Mouse (Mus musculus): ENCODE results near the gene Exoc3. TPM values are rescaled to one million over a fixed set of nuclear protein-coding genes. Genes with fewer than 3 reads are reported as not detected.

Exoc3 gene
- 10.2 and 10.6 TPM in 2 replicates for polyA plus RNA-seq (2012; rRNA removed)

DNA sequence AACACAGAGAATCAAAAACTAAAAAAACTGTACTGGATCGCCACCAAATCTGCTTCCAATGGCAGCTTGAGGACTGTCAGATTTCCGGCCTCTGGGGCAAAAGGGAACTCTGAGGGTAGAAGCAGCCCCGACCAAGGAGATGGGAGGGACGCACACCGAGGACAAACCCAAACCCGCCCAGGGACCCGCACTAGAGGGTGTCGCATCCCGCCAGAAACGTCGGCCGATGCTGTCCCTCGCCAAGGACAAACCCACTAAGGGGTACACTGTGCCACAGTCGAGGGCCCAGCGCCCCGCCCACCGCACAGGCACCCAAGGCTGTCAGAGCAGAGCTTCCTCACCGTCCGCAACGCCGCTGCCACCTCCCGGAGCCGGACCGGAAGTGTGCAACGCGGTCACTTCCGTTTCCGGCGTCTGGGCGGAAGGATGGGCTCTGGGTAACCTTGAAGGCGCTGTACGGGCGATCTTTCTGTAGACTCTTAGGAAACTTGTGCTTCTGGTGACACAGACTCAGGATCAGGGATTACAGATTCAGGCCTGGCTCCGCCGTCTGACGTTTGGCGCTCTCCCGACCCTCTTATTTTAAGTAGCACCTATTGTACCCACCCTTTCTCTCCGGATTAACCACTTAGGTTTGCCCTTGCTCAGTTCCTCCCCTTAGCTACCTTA is at the start of gene Exoc3:
Gene Exoc3 (minus strand): TSS at position 416 of the 669 bp plus-strand sequence.

DNA sequence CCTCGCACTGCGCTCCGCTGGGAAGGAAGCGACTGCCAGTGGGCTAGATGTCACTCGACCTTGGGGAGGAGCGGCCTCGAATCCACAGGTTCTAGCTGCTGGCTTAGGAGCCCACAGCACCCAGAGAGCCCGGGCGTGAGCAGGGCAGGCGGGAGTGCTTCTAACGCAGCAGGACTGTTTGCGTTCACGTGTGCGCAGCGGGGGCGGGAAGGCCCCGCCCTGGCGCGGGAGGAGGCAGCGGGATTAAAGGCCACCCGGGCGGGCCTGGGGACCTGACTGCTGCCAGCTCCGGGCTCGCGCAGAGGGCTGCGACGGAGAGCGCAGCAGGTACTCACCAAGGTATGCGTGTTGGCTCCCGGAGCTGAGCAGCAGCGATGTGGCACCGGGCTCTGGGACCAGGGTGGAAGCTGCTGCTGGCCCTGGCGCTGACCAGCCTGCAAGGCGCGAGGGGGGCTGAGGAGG is 87.4 kb downstream of the Exoc3 start, which contains the start of gene Slc9a3:
Gene Slc9a3 (plus strand): TSS at position 317 of the 462 bp plus-strand sequence.

Other genes with a start within 250 kb of the Exoc3 start
- not detected in 2 replicates for gene Zdhhc11, start 244.9 kb downstream of the Exoc3 start, polyA plus RNA-seq (2012; rRNA removed)
- 1.2 and 1.4 TPM in 2 replicates for gene Tppp, start 199.3 kb downstream of the Exoc3 start, polyA plus RNA-seq (2012; rRNA removed)
- 3.1 and 3.5 TPM in 2 replicates for gene Cep72, start 146.4 kb downstream of the Exoc3 start, polyA plus RNA-seq (2012; rRNA removed)
- 0.01 TPM in 1 of 2 replicates, not detected in the other for gene Slc9a3, start 87.3 kb downstream of the Exoc3 start, polyA plus RNA-seq (2012; rRNA removed)
- gene Ahrr, start 83.6 kb upstream of the Exoc3 start, polyA plus RNA-seq (2012; rRNA removed), result 0.10 and 0.22 TPM in 2 replicates
- 61.4 and 64.4 TPM in 2 replicates for gene Pdcd6, start 108.8 kb upstream of the Exoc3 start, polyA plus RNA-seq (2012; rRNA removed)
- 109 and 111 TPM in 2 replicates for gene Sdha, start 141.5 kb upstream of the Exoc3 start, polyA plus RNA-seq (2012; rRNA removed)
- gene Ccdc127, start 141.6 kb upstream of the Exoc3 start, polyA plus RNA-seq (2012; rRNA removed), result 3.8 and 4.9 TPM in 2 replicates
- gene Lrrc14b, start 155.3 kb upstream of the Exoc3 start, polyA plus RNA-seq (2012; rRNA removed), result 0.07 and 0.13 TPM in 2 replicates
- 0.26 and 0.37 TPM in 2 replicates for gene Zfp72, start 182.1 kb upstream of the Exoc3 start, polyA plus RNA-seq (2012; rRNA removed)
- 37.8 and 60.0 TPM in 2 replicates for gene Ftl1-ps1, start 191.0 kb upstream of the Exoc3 start, polyA plus RNA-seq (2012; rRNA removed)

All from liver, embryonic 18 days (tissue).